Mouse (Mus musculus): ENCODE data around the gene Glrx5.

The Glrx5 gene

DNA sequence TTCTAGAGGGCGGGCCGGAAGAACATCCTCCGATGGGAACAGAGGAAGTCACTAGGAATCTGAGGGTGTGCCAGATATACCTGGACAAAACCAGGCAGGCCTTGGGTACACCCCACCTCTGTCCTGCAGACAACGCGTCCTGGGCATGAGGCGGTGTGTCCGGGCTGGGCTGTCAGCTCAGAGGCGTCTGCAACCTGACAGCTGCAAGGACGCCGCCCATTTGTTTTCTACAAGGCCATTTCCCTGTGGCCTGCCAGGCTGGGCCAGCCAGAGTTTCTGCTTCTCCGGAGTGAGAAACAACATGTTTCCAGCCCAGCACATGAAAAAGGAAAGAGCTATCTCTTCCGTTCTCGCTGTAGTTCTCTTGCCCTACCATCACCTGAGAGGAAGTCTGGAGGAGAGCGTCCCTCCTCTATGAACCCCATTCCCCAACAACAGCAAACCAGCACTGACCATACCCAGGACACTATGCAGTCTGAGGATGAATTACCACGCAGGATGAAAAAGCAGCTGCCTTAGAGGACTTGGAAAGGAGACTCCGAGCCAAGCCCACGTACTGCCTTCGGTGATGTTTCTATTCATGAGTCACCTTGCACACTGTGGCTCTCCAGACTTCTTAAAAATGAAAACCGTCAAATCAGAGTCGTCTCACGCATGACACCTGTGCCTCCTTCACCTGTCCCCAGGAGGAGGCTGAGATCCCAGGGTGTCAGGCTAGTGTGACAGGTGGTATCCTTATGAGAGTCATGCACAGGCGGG is 27.4 kb upstream of the Glrx5 start:
- no peak for DNase-seq (ENCODE audit: low read depth, low spot score)

DNA sequence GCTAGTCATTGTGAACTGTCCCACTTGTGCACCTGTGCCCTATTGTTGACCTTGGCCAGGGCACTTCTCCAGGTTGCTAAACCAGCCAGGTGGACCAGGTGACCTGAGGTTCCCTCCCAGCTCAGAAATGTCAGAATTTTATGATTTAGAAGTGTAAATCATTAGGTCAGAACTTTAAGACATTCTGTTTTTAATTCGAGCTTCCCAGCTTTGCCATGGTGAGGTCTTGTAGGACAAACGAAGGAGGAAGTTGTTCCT is 26.8 kb upstream of the Glrx5 start:
- DNase-seq (ENCODE audit: low read depth, low spot score): no peak

DNA sequence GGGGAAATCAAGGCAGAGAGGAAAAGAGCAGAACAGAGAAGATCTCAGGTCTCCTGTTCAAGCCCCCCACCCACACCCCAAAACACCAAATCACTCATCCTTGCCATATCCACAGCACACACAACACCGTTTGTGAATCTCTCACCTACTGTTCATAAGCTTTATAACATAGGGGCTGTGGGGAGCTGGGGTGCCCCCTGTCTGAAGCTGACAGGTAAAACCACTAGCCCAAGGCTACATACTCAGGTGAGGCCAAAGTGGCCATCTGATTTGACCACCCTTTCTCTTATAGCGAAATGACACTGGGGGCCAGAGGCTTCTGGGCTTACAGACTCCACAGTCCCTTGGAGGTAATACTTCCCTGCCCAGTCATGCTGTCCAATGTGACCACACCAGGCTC is 24.3 kb upstream of the Glrx5 start:
- no peak for DNase-seq (ENCODE audit: low read depth, low spot score)

DNA sequence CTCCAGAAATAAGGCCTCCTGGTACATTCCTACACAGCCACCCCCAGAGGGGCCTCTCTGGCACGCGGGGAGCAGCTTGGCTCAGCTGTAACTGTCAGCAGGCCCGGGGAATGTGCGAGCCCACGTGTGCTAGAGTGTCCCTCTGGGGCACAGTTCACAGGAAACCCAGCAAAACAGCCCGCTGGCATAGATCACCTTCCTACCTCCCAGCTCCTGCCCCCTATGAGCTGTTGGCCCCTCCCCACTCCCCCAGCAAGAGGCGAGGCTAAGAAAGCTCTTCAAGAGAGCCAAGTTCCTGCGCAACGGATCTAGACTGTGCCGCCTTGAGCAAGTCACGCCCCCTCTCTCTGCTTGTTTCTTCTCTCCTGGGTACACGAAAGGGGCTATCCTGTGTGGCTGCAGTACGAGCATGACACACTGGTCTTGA is 23.7 kb upstream of the Glrx5 start:
- peak; percentile 57 for DNase-seq (ENCODE audit: low read depth, low spot score)

DNA sequence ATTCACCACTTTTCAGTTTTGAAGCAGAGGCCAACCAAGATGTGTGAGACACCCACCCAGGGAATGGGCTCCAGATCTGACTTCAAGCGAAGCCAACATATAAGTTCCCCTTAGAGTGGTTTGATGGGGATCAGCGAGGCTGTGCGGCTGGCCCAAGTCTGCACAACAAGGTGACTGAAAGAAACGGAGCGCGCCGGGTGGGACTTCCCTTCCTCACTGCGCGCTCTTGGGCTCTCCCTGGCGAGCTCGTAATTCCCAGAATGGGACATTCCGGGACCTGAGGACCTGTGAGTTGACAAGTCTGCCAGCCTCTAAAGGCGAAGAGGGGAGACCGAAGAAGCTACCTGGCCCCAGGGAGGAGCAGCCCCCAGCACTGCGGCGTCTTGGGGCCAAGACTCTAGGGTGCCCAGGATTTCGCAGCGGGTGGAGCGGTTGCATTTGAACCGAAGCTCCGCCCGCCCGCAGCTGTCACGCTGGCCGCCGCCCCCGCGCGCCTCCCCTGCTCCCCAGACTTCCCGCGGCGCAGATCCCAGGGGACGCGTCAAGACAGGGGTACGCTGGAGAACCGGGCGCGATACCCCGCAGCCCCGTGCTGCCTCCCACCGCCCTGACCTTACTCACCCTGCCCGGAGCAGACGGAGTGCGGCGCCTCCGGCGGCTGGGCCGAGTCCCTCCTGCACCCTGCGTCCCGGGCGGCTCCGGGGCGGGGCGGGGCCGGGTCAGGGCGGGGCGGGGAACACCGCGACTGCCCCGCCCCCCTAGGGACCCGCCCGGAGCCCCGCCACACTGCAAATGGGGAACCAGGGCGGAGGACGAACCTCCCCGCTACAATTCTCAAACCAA is 22.9 kb upstream of the Glrx5 start, which contains the start of gene Syne3:
Syne3 (minus strand) TSS at position 440 of the 843 bp plus-strand sequence.
- DNase-seq (ENCODE audit: low read depth, low spot score): no peak

DNA sequence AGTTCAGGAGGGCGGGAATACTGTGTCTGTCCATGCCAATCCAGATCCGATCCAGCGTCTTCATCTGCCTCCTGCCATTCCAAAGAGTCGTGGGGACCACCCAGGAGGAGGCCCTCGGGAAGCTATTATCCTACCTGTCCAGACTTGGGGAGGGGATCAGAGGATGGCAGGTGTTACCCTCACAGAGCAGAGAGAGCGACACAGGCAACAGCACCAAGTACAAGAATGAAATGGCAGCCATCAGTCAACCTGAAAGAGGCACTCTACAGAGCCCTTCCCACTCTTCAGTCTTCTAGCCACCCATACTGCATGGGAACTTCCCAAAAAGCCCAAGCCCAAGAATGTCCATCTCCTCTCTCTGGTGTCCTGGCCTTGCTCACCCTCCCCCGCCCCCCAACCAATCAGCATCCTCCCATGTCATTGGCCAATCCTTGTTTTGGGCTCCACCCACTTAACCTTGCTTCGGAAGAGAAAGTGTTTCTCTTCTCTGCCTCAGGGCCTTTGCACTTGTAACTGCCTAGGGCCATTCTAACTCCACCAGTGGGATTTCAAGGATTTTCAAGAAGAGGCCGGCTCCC is 22.2 kb upstream of the Glrx5 start:
- no peak for DNase-seq (ENCODE audit: low read depth, low spot score)

DNA sequence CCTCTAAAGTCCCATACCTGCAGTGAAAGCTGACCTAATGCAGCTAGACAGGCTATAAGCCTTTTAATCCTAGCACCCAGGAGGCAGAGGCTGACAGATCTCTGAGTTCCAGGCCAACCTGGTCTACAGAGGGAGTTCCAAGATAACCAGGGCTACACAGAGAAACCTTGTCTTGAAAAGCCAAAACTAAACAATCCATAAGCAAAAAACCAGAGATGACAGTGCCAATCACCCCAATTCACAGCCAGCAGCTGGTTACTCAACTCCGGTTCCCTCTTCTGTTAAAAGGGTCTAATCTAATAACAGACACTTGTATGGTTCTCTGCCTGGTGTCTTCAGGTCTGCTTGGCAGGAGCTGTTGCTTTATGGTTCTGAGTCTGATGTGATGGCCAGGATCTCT is 20.9 kb upstream of the Glrx5 start:
- DNase-seq (ENCODE audit: low read depth, low spot score): no peak

DNA sequence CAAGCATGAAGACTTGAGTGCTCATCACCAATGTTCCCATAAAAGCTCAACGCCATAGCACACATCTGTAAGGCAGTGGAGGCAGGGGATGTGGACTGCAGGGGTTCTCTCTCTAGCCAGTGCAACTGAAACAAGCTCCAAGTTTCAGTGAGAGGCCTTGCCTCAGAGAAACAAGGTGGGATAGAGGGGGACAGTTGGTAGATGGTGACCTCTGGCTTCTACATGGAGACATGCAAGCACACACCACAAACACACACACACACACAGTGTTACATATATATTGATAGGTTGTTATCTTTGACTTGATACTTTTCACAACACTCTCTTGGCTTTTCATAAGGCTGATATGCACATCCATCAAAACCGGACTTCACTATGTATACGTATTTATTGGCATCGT is 20.2 kb upstream of the Glrx5 start:
- DNase-seq (ENCODE audit: low read depth, low spot score): no peak

DNA sequence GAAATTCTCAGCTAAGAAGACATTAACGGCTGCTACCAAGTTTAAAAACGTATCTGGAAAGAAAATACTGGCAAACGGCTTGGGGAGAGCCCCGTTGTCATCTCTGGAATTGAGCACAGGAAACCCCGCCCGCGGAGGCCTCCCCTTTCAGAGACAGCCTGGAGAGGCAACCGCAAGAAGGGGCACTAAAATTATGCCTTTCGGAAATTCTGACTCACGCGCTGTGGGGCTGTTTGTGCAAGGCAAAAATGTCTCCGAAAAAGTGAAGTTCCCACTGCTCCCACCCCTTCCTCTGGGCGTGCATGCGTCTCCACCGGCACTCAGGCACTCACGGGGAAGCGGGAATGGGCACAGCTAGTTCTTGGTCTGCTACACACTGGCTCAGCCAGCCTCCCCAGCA is 19.4 kb upstream of the Glrx5 start:
- DNase-seq (ENCODE audit: low read depth, low spot score): no peak

DNA sequence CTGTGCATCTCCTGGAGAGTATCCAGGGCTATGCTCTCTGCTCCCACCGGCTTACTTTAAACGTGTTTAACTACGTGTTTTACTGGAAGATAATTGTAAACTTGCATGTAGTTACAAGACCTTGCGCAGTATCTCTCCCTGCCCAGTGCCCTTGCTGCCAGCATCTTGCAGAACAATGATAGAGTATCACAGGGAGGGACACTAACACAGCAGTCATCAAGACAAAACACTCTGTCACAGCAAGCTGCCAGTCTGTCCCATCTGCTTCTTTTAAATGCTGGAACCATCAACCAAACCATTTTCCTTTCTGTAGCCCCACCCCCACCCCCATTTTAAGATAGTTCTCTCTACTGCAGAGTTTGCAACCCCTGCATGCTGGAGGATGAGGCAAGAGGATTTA is 16.3 kb upstream of the Glrx5 start:
- no peak for DNase-seq (ENCODE audit: low read depth, low spot score)

DNA sequence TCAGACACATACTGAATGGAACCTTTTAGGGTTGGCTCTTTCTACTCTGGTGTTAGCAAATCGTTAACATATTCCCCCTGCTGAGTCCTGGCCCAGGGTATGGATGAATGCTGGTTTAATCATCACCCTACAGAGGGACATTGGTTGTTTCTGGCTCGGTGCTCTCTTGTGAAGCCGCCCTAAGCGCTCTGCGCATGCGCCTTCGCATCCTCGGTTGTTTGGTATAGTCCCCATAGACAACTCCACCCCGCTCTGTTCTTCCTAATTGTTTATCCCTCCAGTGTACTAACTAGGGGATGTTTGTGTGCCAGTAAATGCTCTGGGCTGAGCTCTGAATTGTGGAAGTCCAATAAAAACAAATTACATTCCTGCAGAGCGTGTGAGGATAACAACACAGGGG is 15.8 kb upstream of the Glrx5 start:
- DNase-seq (ENCODE audit: low read depth, low spot score): no peak

DNA sequence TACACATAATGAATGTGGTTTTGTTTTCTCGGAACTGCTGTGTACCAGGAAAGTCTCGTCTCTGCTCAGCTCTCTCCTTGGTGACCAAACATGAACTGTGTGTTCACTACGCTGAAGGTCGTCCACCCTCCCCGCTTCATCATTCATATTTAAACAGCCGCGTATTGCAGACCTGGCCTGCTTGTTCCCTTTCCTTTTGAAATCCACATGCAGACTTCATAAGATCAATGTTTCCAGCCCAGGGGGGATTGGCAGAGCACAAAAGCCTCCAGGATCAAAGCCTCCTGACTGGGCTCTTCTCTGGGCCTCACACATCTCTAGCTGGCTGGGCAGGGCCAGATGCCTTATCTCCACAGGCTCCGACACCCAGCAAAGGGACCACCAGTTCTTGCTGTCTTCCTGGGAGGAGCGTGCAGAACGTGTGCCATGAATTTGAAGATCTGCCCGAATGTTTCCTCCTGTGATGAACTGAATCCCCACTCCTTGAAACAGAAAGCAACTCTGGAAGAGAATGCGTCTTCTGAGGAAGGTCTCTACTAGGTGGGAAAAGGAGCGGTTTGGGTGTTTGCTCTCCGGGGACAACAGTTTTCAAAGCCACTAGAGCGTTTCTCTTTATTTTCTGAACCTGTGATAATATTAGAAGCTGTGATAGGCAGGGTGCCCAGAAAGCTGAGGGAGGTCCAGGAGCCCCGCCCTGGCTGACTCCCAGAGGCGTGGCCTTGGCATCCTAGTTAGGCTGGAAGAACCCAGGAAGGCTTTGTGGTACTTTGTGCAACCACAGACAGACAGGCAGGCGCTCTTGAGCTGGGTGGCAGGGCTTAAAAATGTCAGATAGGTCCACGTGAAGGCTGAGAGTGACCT is 12.9 kb upstream of the Glrx5 start:
- DNase-seq (ENCODE audit: low read depth, low spot score): no peak

DNA sequence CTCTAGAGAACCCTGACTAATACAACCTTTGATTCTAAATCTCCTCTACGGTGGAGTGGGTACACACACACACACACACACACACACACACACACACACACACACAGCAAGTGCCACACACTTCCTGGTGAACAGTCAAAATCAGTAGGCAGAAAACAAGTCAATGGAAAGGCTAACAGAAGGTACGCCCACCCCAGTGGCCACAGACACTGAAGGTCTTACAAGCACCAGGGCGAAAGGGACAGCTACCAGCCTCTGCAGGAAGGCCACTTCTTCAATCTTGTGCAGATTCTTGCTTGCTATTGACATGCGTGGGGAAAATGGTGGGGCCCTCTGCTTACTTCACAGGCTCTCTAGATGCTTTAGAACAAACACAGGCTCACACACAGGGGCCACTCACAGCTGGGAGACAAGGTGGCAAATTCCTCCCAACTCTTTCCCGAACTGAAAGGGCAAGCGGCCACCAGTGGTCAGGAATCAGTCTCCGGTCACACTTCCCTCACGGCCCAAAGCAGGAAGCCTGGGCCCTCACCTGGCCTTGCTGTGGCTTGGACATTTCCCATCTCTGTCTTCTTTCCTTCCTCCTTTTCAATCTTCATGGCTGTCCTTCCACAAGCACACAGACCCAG is 10.9 kb upstream of the Glrx5 start:
- DNase-seq (ENCODE audit: low read depth, low spot score): no peak

DNA sequence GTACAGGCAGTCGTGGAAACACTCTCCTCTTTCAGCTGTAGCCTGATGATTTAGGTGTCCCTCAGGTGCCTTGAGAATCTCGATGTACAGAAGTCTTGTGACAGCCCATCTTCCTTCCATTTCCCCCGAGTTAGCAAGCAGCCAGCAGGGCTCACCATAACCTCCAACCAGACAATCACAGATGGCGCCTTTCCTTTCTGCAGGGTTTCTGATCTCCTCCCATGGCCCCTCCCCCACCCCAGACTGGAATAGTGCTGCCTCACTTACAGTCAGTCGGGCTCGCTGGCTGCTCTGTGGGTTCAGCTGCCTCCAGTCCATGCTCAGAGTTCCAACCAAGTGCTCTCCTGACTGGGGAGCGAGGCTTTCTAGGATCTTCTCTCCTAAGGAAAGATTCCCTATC is 10.3 kb upstream of the Glrx5 start:
- no peak for DNase-seq (ENCODE audit: low read depth, low spot score)

DNA sequence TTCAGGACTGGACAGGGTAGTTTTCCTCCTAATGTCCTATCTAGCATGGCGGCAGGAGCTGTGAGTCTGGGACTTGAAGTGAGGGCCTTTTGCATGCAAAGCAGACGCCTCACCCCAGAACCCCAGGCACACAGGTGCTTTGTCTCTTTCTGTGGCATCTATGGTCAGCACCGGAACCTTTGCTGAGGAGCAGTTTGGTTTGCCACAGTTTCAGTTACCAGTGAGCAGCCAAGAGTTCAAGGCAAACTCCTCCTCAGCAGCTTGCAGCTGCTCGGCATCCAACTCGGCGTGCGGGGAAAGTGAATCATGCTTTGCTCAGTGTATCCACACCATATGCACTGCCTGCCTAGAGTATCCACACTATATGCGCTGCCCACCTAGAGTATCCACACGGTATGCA is 9.7 kb upstream of the Glrx5 start:
- DNase-seq (ENCODE audit: low read depth, low spot score): no peak

DNA sequence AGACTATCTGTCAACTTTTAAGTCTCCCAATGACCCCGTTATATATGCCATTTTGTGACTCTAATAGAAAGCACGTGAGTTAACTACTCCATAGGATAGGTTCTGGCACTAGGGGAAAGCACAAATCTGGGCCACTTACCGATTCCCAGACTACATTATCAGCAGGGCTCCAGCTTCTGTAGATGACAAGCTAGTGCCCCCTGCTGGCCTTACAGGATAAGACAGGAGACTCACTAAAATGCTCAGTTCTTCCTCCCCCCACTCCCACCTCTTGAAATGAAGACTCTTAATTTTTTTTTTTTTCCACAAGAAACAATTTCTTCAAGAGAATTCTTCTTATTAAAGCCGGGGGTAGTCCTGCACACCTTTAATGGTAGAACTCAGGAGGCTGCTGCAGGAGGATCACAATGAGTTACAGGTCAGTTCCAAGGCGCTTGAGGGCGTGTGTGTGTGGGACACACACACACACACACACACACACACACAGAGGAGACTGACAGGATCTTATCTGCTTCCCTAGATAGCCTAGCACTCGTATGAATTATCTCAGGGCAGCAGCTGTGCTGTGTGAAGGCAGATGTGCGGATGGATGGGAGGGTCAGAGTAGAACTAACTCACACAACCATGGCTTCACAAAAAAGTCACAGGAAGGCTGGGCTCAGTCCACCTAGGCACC is 7.1 kb upstream of the Glrx5 start:
- peak; percentile 68 for DNase-seq (ENCODE audit: low read depth, low spot score)

DNA sequence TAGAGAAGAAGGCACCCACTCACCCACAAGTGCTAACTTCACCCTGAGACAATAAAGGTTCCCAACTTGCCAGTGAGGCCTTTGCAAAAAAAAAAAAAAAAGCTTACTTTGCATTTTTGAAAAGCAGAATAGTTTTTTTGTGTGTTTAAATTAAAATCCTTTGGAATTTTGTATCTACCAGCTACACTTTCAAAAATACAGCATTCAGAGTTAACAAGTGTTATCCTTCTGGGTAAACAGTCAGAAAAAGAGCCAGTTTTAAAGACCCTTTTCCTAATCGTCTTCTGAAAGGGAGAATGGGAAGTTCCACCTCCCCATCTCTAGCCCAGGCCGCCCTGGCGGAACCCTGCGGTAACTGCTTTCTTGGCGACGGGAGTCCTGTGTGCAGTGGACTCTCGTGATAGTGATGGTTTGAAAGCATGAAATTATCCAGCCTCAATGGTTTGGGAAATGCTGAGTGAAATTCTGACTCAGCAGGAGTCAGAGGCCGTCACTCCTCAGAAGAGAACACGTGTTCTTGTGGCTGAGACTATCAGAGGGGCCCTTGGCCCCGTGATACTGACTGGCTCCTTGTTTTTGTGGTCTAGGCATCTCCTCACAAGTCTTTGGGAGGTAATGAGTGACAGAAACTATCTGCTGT is 6.4 kb upstream of the Glrx5 start:
- DNase-seq (ENCODE audit: low read depth, low spot score): no peak

DNA sequence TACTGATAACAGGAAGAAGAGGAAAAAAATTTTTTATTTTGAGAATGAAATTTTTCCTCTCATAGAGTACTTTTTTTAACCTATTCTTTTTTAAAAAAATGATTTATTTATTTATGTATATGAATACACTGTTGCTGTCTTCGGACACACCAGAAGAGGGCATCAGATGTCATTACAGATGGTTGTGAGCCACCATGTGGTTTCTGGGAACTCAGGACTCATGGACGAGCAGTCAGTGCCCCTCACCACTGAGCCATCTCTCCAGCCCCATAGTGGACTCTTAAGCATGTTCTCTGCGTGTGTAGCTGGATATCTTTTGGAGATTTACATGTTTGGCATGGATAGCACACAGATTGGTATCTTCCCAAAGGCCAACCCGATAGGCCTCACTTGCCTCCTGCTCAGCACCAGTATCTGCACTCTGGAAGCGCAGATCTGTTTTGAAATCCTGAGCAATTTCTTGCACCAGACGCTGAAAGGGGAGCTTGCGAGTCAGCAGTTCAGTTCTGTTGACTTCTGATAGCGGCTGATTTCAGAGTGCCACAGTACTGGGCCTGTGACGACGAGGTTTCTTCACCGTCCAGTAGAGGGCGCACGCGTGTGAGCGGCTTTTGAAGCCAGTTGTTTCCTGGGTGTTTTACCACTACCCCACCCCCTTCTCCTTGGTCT is 5.0 kb upstream of the Glrx5 start:
- DNase-seq (ENCODE audit: low read depth, low spot score): peak; percentile 54

DNA sequence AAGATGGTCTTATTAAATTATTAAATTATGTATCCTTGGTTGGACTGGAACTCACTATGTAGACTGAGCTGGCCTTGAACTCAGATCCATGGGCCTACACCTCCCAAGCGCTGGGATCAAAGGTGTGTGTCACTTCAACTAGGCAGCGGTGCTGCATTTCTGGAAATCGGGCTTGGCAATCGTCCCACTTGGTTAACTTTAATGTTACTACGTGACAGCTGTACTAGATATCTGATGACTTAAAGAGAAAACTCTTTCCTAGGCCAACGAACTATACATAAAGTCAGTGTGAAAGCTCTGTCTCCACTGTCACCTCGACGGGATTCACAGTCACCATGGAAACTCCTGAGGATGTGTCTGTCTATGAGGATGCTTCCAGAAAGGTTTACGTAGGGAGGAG is 2.6 kb upstream of the Glrx5 start:
- DNase-seq (ENCODE audit: low read depth, low spot score): no peak
